Mouse (Mus musculus) liver, adult 2 months (tissue): ENCODE results near the gene Kbtbd4.

Experiments used
- CTCF ChIP-seq: fragments of 200-500 bp; IDR thresholded peaks from 2 replicates; pipeline ENCODE4 v1.5.1; 2011; ENCODE audit warnings: low read depth, low read length, control low read depth
- POLR2A ChIP-seq: fragments of 200-500 bp; IDR thresholded peaks from 2 replicates; pipeline ENCODE4 v1.6.1; 2011; ENCODE audit warnings: low read length, control low read depth; ENCODE audit not compliant: insufficient read depth; ENCODE audit errors: extremely low read depth

GRCm38 (mm10) chr2:90904856-90905224 is 300 bp downstream of the Kbtbd4 start:
- TF ChIP-seq POLR2A (no peak), CTCF (no peak)
